ENCODE assay signal across 10 mouse cellular contexts in the genomic region with DNA sequence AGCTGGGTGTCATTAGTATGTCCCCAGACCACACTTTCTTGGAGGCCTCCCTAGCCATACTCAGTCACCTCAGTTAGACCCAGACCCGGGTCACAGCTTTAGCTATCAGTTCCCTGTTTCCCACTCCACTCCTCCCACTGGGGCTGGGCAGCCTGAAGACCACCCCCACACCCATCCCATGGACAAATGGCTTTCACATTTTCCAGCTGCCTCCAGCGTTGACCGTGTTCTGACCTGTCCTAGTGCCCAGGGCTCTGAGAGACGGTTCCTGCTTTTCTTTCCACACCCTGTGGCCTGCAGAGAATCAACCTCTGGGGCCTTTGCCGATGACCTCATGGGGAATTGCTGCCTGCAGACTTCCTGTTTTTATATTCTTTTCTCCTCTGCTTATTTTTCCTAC. TPM values are rescaled to one million over a fixed set of nuclear protein-coding genes. Genes with fewer than 3 reads are reported as not detected.
A peak's percentile ranks its signal among the peaks of the same experiment; 100 is the strongest.
DNase-seq lines count a peak whose midpoint lies in the region; ATAC-seq and TF ChIP-seq lines count a peak whose summit lies in the region.
"Had no signal": no experiment of that assay in that cellular context is flagged by ENCODE, and none has a peak within 500 bp of the region (broad histone marks: within the 10 kb centered on the region; RNA-seq: fewer than 3 reads in every experiment).

No protein-coding gene starts in this region.

- peak; percentile 56 for DNase-seq in midbrain, embryonic 10.5 days (ENCODE audit: low spot score)
- peak; percentile 45 to 57 for DNase-seq in heart, adult 2 months
- DNase-seq in stomach, postnatal 0 days (ENCODE audit: low spot score) = no peak
- DNase-seq in T-cell, adult 2 months (ENCODE audit: low spot score) = no peak
- DNase-seq in cerebellum, postnatal 36 days = no peak
- DNase-seq: gastrocnemius, postnatal 25 days had no signal

- H3K9ac ChIP-seq in midbrain, embryonic 15.5 days = no peak overlapping the region
- H3K9ac ChIP-seq in heart, adult 2 months (ENCODE audit: low read depth, low read length) = peak overlapping the region; percentile 14; the same call in 1 of the 2 replicates
- no peak overlapping the region for H3K9ac ChIP-seq in kidney, embryonic 15.5 days
- H3K9ac ChIP-seq in stomach, postnatal 0 days (ENCODE audit: low read length) = no peak overlapping the region
- H3K9ac ChIP-seq: neural tube, embryonic 12.5 days had no signal

- H3K36me3 ChIP-seq in midbrain, embryonic 10.5 days = no peaks in the 10 kb centered on the region
- H3K36me3 ChIP-seq in midbrain, embryonic 15.5 days (replicated peaks) = no peaks in the 10 kb centered on the region
- no peaks in the 10 kb centered on the region for H3K36me3 ChIP-seq in heart, adult 2 months (ENCODE audit: control insufficient read depth, insufficient read depth, low read length)
- no peaks in the 10 kb centered on the region; the same call in 1 of the 2 replicates for H3K36me3 ChIP-seq in kidney, embryonic 15.5 days
- H3K36me3 ChIP-seq in stomach, postnatal 0 days (ENCODE audit: control insufficient read depth, insufficient read depth, low read length) = no peaks in the 10 kb centered on the region
- H3K36me3 ChIP-seq: neural tube, embryonic 12.5 days had no signal

- TF ChIP-seq POLR2A in heart, adult 2 months (IDR thresholded peaks at IDR 0.05; ENCODE audit: insufficient read depth, low read depth, low read length) = no peak

- H3K27me3 ChIP-seq in midbrain, embryonic 10.5 days (ENCODE audit: low read depth, poor library complexity, severe bottlenecking) = no peaks in the 10 kb centered on the region
- no peaks in the 10 kb centered on the region for H3K27me3 ChIP-seq in midbrain, embryonic 15.5 days (replicated peaks)
- H3K27me3 ChIP-seq in heart, adult 2 months (ENCODE audit: control insufficient read depth, insufficient read depth, low read length) = no peaks in the 10 kb centered on the region
- H3K27me3 ChIP-seq in kidney, embryonic 15.5 days = no peaks in the 10 kb centered on the region
- no peaks in the 10 kb centered on the region for H3K27me3 ChIP-seq in stomach, postnatal 0 days (ENCODE audit: control insufficient read depth, insufficient read depth, low read length)
- H3K27me3 ChIP-seq: neural tube, embryonic 12.5 days had no signal

- TF ChIP-seq CTCF in heart, adult 2 months (IDR thresholded peaks at IDR 0.05) = no peak
- TF ChIP-seq CTCF in stomach, postnatal 0 days (IDR thresholded peaks at IDR 0.05; ENCODE audit: low read depth) = no peak

- 0 out of 2 replicates have a peak overlapping the region, but pooled peaks have one; percentile 56 for H3K27ac ChIP-seq in midbrain, embryonic 10.5 days (replicated peaks)
- H3K27ac ChIP-seq in midbrain, embryonic 15.5 days = no peak overlapping the region
- H3K27ac ChIP-seq in heart, adult 2 months = peak overlapping the region; percentile 56
- H3K27ac ChIP-seq in kidney, embryonic 15.5 days = peak overlapping the region; percentile 35
- no peak overlapping the region for H3K27ac ChIP-seq in stomach, postnatal 0 days (replicated peaks)
- H3K27ac ChIP-seq: neural tube, embryonic 12.5 days had no signal

- H3K79me2 ChIP-seq in heart, adult 2 months (replicated peaks; ENCODE audit: control insufficient read depth, insufficient read depth, low read length) = no peaks in the 10 kb centered on the region

- H3K4me3 ChIP-seq in midbrain, embryonic 10.5 days = no peak overlapping the region
- no peak overlapping the region for H3K4me3 ChIP-seq in midbrain, embryonic 15.5 days
- H3K4me3 ChIP-seq in heart, adult 2 months = no peak overlapping the region
- no peak overlapping the region for H3K4me3 ChIP-seq in kidney, embryonic 15.5 days (replicated peaks)
- H3K4me3 ChIP-seq in stomach, postnatal 0 days (ENCODE audit: low read depth, low read length) = no peak overlapping the region
- H3K4me3 ChIP-seq: neural tube, embryonic 12.5 days had no signal

- H3K4me2 ChIP-seq in midbrain, embryonic 15.5 days = no peak overlapping the region
- H3K4me2 ChIP-seq in kidney, embryonic 15.5 days = no peak overlapping the region
- no peak overlapping the region for H3K4me2 ChIP-seq in stomach, postnatal 0 days (replicated peaks; ENCODE audit: low read depth)
- H3K4me2 ChIP-seq: neural tube, embryonic 12.5 days had no signal

- WGBS in midbrain, embryonic 10.5 days = 65% methylated on average over 5 of the region's 5 CpGs
- WGBS in midbrain, embryonic 15.5 days = 64% methylated on average over 5 of the region's 5 CpGs
- WGBS in heart, adult 2 months = 33% methylated on average over 5 of the region's 5 CpGs
- 9% methylated on average over 5 of the region's 5 CpGs for WGBS in kidney, embryonic 15.5 days
- WGBS in stomach, postnatal 0 days = 8% methylated on average over 5 of the region's 5 CpGs

- no peak for ATAC-seq in midbrain, embryonic 15.5 days (replicated peaks)
- ATAC-seq in kidney, embryonic 15.5 days (replicated peaks; ENCODE audit: low FRiP score) = peak; percentile 52; the same call in 1 of the 2 replicates
- peak; percentile 72; the same call in 1 of the 2 replicates for ATAC-seq in stomach, postnatal 0 days (ENCODE audit: low FRiP score, low TSS enrichment)
- ATAC-seq in megakaryocyte-erythroid progenitor cell, adult 5-6 weeks (replicated peaks; ENCODE audit: low FRiP score, low TSS enrichment, poor library complexity, severe bottlenecking) = no peak

- H3K9me3 ChIP-seq in midbrain, embryonic 10.5 days (replicated peaks) = no peaks in the 10 kb centered on the region
- no peaks in the 10 kb centered on the region for H3K9me3 ChIP-seq in midbrain, embryonic 15.5 days
- H3K9me3 ChIP-seq in kidney, embryonic 15.5 days (replicated peaks) = no peaks in the 10 kb centered on the region
- no peaks in the 10 kb centered on the region for H3K9me3 ChIP-seq in stomach, postnatal 0 days (ENCODE audit: control insufficient read depth, low read length)
- H3K9me3 ChIP-seq: neural tube, embryonic 12.5 days had no signal

- intact Hi-C loops in heart, adult 2 months (cut with DNase I) = loop anchor here (2.0 kb wide), 2 partner anchors 37 to 61 kb away; a partner anchor contains a TSS

- H3K4me1 ChIP-seq in midbrain, embryonic 10.5 days = peaks cover 9% of the 10 kb centered on the region; the same call in 1 of the 2 replicates
- no peaks in the 10 kb centered on the region for H3K4me1 ChIP-seq in midbrain, embryonic 15.5 days
- peaks cover 13% of the 10 kb centered on the region for H3K4me1 ChIP-seq in heart, adult 2 months (ENCODE audit: control insufficient read depth, insufficient read depth, low read length)
- H3K4me1 ChIP-seq in kidney, embryonic 15.5 days = peaks cover 30% of the 10 kb centered on the region
- no peaks in the 10 kb centered on the region for H3K4me1 ChIP-seq in stomach, postnatal 0 days (replicated peaks; ENCODE audit: control insufficient read depth, insufficient read depth)

- no peak for TF ChIP-seq EP300 in heart, adult 2 months (IDR thresholded peaks at IDR 0.05; ENCODE audit: insufficient read depth, low read depth, low read length)
- TF ChIP-seq EP300 in stomach, postnatal 0 days (optimal IDR thresholded peaks at IDR 0.05) = no peak

RNA-seq across cellular contexts. Expression of a gene that starts 36.5 kb away (rescaled TPM):
- 33.1 and 37.0 TPM in 2 replicates for polyA plus RNA-seq in midbrain, embryonic 10.5 days (2016; fragmentation: Nextera tagmentation; extraction: Ambion mirVana)
- polyA plus RNA-seq in midbrain, embryonic 15.5 days (2015; fragmentation: Nextera tagmentation; extraction: Ambion mirVana) = 17.5 and 18.0 TPM in 2 replicates
- 10 to 100 TPM; 42.7 to 53.5 TPM for total RNA-seq in heart, adult 2 months (2021)
- polyA plus RNA-seq in heart, adult 2 months (2012; rRNA removed) = 10.6 and 14.8 TPM in 2 replicates
- 33.5 and 36.2 TPM in 2 replicates for polyA plus RNA-seq in kidney, embryonic 15.5 days (2015; fragmentation: Nextera tagmentation; extraction: Ambion mirVana)
- 17.3 and 18.6 TPM in 2 replicates for polyA plus RNA-seq in stomach, postnatal 0 days (2015; fragmentation: Nextera tagmentation; extraction: Ambion mirVana)
- 1.2 TPM in 1 of 2 replicates, not detected in the other for total RNA-seq in megakaryocyte-erythroid progenitor cell, adult 5-6 weeks (2014; fragmentation: Nextera tagmentation)
- 0.34 TPM in 1 of 2 replicates, not detected in the other for total RNA-seq in megakaryocyte-erythroid progenitor cell, adult 5-6 weeks (2017)

RNA-seq across cellular contexts. Expression of a gene that starts 45.0 kb away (rescaled TPM):
- polyA plus RNA-seq in midbrain, embryonic 10.5 days (2016; fragmentation: Nextera tagmentation; extraction: Ambion mirVana) = 1.2 and 1.9 TPM in 2 replicates
- polyA plus RNA-seq in midbrain, embryonic 15.5 days (2015; fragmentation: Nextera tagmentation; extraction: Ambion mirVana) = 21.9 and 22.3 TPM in 2 replicates
- total RNA-seq in heart, adult 2 months (2021) = 1 to 10 TPM; 1.7 to 1.9 TPM
- 0.94 and 1.5 TPM in 2 replicates for polyA plus RNA-seq in heart, adult 2 months (2012; rRNA removed)
- polyA plus RNA-seq in kidney, embryonic 15.5 days (2015; fragmentation: Nextera tagmentation; extraction: Ambion mirVana) = 1.6 and 1.7 TPM in 2 replicates
- polyA plus RNA-seq in stomach, postnatal 0 days (2015; fragmentation: Nextera tagmentation; extraction: Ambion mirVana) = 1.4 and 1.8 TPM in 2 replicates
- not detected in 2 replicates for total RNA-seq in megakaryocyte-erythroid progenitor cell, adult 5-6 weeks (2014; fragmentation: Nextera tagmentation)
- total RNA-seq in megakaryocyte-erythroid progenitor cell, adult 5-6 weeks (2017) = not detected in 2 replicates

Comparison
In these comparisons a context has a peak if more than half of its experiments do, and no peak if none do; other contexts are left out.
1. H3K27ac ChIP-seq: peak in midbrain, embryonic 10.5 days (single experiment), heart, adult 2 months (single experiment) and kidney, embryonic 15.5 days (single experiment); none in midbrain, embryonic 15.5 days (single experiment) and stomach, postnatal 0 days (single experiment).
2. DNase-seq: peak in midbrain, embryonic 10.5 days (single experiment) and heart, adult 2 months (2 of 2); none in stomach, postnatal 0 days (single experiment), T-cell, adult 2 months (single experiment) and cerebellum, postnatal 36 days (0 of 2).
3. ATAC-seq: peak in kidney, embryonic 15.5 days (single experiment) and stomach, postnatal 0 days (single experiment); none in midbrain, embryonic 15.5 days (single experiment) and megakaryocyte-erythroid progenitor cell, adult 5-6 weeks (single experiment).